Mouse (Mus musculus) heart, embryonic 11.5 days (tissue): Measurements from ENCODE around the gene 1810009A15Rik. TPM values are rescaled to one million over a fixed set of nuclear protein-coding genes. Genes with fewer than 3 reads are reported as not detected.

Experiments
- ATAC-seq: fragments of 200-750 bp; cut with Nextera tagmentation; replicated peaks from 2 replicates; pipeline ENCODE4 v1.8.0; 2017; ENCODE audit warnings: moderate library complexity; ENCODE audit not compliant: insufficient number of reproducible peaks, low FRiP score, low TSS enrichment
- H3K27ac ChIP-seq: fragments of 300-500 bp; sonication (generic); 2 replicates; pipeline ENCODE4 v1.5.1; 2014; ENCODE audit warnings: mild to moderate bottlenecking, low read depth, low read length
- H3K27me3 ChIP-seq: fragments of 300-500 bp; sonication (generic); 2 replicates; pipeline ENCODE4 v1.6.1; 2014; ENCODE audit warnings: mild to moderate bottlenecking, low read length, mixed read lengths; ENCODE audit not compliant: control insufficient read depth, insufficient read depth
- H3K36me3 ChIP-seq: fragments of 300-500 bp; sonication (generic); 2 replicates; pipeline ENCODE4 v1.6.1; 2014; ENCODE audit warnings: mild to moderate bottlenecking, low read length, moderate library complexity, mixed read lengths; ENCODE audit not compliant: control insufficient read depth, insufficient read depth
- H3K4me1 ChIP-seq: fragments of 300-500 bp; sonication (generic); 2 replicates; pipeline ENCODE4 v1.6.1; 2014; ENCODE audit warnings: low read length; ENCODE audit not compliant: control insufficient read depth, insufficient read depth
- H3K4me2 ChIP-seq: fragments of 300-500 bp; sonication (generic); 2 replicates; pipeline ENCODE4 v1.6.1; 2014; ENCODE audit warnings: mild to moderate bottlenecking, moderate library complexity
- H3K4me3 ChIP-seq: fragments of 300-500 bp; sonication (generic); 2 replicates; pipeline ENCODE4 v1.5.1; 2014; ENCODE audit warnings: low read depth, low read length
- H3K9ac ChIP-seq: fragments of 300-500 bp; sonication (generic); 2 replicates; pipeline ENCODE4 v1.6.1; 2014; ENCODE audit warnings: mild to moderate bottlenecking, low read depth, low read length, moderate library complexity
- H3K9me3 ChIP-seq: fragments of 300-500 bp; sonication (generic); replicated peaks from 2 replicates; pipeline ENCODE4 v1.6.1; 2016; ENCODE audit warnings: low read length; ENCODE audit not compliant: control insufficient read depth
- WGBS: fragments of 180-500 bp; shearing (Covaris S2); extraction: QIAGEN DNeasy Blood & Tissue Kit; methylation state at CpG from one replicate; pipeline ENCODE4 v1.1.7; 2014; ENCODE audit not compliant: insufficient replicate concordance; 5-methylcytosine and 5-hydroxymethylcytosine counted together
- polyA plus RNA-seq: library from polyadenylated mRNA; unstranded; fragments of >200 nt; fragmentation: Nextera tagmentation; extraction: Ambion mirVana; gene quantifications from 2 replicates; pipeline ENCODE4 v1.2.1, GENCODE M21; 2014

The 1810009A15Rik gene
- polyA plus RNA-seq, 1 experiment from 2014 or later = 77.5 TPM

GRCm38 (mm10) chr19:8898576-8898975 is 9.9 kb downstream of the 1810009A15Rik start:
- Histone ChIP-seq H3K4me2 (peak overlapping the region; percentile 82), H3K9me3 (no peaks in the 10 kb centered on the region), H3K36me3 (peaks cover 16% of the 10 kb centered on the region), H3K27me3 (no peaks in the 10 kb centered on the region), H3K4me1 (peaks cover 14% of the 10 kb centered on the region), H3K9ac (peak overlapping the region; percentile 97), H3K27ac (peak overlapping the region; percentile 91), H3K4me3 (peak overlapping the region; percentile 98)
- no peak for ATAC-seq
- 9% methylated on average over 13 of the region's 13 CpGs for WGBS

GRCm38 (mm10) chr19:8899079-8899478 is 10.4 kb downstream of the 1810009A15Rik start:
- Histone ChIP-seq H3K27me3 (no peaks in the 10 kb centered on the region), H3K4me3 (peak overlapping the region; percentile 98), H3K4me2 (peak overlapping the region; percentile 82), H3K9me3 (no peaks in the 10 kb centered on the region), H3K4me1 (peaks cover 14% of the 10 kb centered on the region), H3K9ac (peak overlapping the region; percentile 97), H3K27ac (no peak overlapping the region), H3K36me3 (peaks cover 16% of the 10 kb centered on the region)
- ATAC-seq = no peak
- 49% methylated on average over 3 of the region's 3 CpGs for WGBS

DNA sequence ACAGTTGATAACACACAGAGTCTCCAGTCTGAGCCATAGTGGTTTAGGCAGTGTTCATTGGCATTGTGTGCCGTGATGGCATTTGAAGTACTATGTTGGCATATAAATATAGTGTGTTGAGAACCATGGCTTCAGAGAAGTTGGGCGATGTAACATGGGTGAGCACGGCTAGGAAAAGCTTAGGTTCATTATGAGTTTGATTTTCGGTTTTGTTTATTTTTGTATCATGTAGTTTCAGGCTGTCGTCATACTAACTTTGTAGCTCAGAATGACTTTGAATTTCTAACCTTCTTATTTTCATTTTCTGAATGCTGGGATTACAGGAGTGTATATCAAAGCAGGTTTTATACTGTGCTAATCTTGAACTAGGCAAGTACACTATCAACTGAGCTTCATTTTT is 14.8 kb downstream of the 1810009A15Rik start:
- H3K27ac ChIP-seq = no peak overlapping the region
- peaks cover 35% of the 10 kb centered on the region for H3K36me3 ChIP-seq
- H3K27me3 ChIP-seq = no peaks in the 10 kb centered on the region
- no peak for ATAC-seq
- no peak overlapping the region for H3K4me3 ChIP-seq
- 93% methylated on average over 5 of the region's 5 CpGs for WGBS
- H3K4me1 ChIP-seq = peaks cover 6% of the 10 kb centered on the region
- no peak overlapping the region for H3K4me2 ChIP-seq
- H3K9me3 ChIP-seq = no peaks in the 10 kb centered on the region
- no peak overlapping the region for H3K9ac ChIP-seq

GRCm38 (mm10) chr19:8908531-8908930 is 19.9 kb downstream of the 1810009A15Rik start:
- Histone ChIP-seq H3K27me3 (no peaks in the 10 kb centered on the region), H3K4me1 (no peaks in the 10 kb centered on the region), H3K36me3 (peaks cover 71% of the 10 kb centered on the region), H3K4me2 (no peak overlapping the region), H3K27ac (no peak overlapping the region), H3K9me3 (no peaks in the 10 kb centered on the region), H3K9ac (no peak overlapping the region), H3K4me3 (no peak overlapping the region)
- WGBS = 90% methylated on average over 6 of the region's 6 CpGs
- no peak for ATAC-seq

DNA sequence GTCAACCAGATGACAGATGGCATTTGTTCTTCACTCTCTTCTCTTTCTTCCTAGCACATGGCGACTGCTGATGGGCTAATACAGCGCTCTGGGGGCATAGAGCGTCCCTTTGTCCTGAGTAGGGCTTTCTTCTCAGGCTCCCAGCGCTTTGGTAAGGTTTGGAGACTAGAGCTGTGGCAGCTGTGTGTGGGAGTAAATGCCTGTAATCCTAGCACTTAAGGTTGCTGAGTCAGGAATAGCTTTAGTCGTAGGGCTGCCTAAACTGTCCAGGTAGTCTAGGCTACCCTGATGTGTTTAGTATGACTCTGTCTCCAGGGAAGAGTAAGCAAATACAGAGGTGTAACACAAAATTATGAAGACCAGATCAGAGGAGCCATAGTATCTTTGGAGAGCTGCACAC is 23.2 kb downstream of the 1810009A15Rik start:
- H3K4me1 ChIP-seq = no peaks in the 10 kb centered on the region
- H3K9me3 ChIP-seq = no peaks in the 10 kb centered on the region
- ATAC-seq = no peak
- no peak overlapping the region for H3K9ac ChIP-seq
- no peak overlapping the region for H3K27ac ChIP-seq
- no peaks in the 10 kb centered on the region for H3K27me3 ChIP-seq
- no peak overlapping the region for H3K4me3 ChIP-seq
- H3K36me3 ChIP-seq = peaks cover 81% of the 10 kb centered on the region
- no peak overlapping the region for H3K4me2 ChIP-seq
- 90% methylated on average over 5 of the region's 5 CpGs for WGBS

GRCm38 (mm10) chr19:8914212-8914611 is 25.6 kb downstream of the 1810009A15Rik start:
- Histone ChIP-seq H3K27me3 (no peaks in the 10 kb centered on the region), H3K4me1 (no peaks in the 10 kb centered on the region), H3K9me3 (no peaks in the 10 kb centered on the region), H3K4me2 (no peak overlapping the region), H3K4me3 (no peak overlapping the region), H3K9ac (no peak overlapping the region), H3K36me3 (peaks cover 62% of the 10 kb centered on the region), H3K27ac (no peak overlapping the region)
- WGBS = 93% methylated on average over 3 of the region's 3 CpGs
- no peak for ATAC-seq

- peaks cover 33% of the 10 kb centered on the region for H3K36me3 ChIP-seq
Measured at GRCm38 (mm10) chr19:8919000-8919399, 30.3 kb downstream of the 1810009A15Rik start.

DNA sequence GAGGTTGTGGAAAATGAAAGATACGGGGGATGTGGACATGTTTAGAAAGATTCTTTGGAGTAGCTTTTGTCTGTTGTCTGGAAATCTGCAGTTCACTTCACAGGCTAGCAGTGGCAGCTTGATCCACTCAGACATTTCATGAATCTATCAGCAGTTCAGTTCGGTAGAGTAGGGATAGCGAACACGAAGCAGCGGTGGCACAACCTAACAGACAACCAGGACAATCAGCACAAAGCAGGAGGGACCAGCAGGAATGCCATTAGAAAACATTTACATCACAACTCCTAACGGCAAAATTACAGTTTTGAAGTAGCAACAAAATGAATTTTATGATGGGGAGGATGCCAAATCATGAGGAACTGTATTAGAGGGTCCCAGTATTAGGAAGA is 31.0 kb downstream of the 1810009A15Rik start:
- peak overlapping the region; percentile 79 for H3K4me3 ChIP-seq
- H3K27me3 ChIP-seq = no peaks in the 10 kb centered on the region
- peak overlapping the region; percentile 82; the same call in 1 of the 2 replicates for H3K9ac ChIP-seq

More at GRCm38 (mm10) chr19:8919000-8919399, 30.3 kb downstream of the 1810009A15Rik start:
- H3K4me1 ChIP-seq = peaks cover 8% of the 10 kb centered on the region
- ATAC-seq = no peak
- no peak overlapping the region for H3K4me3 ChIP-seq
- no peak overlapping the region for H3K27ac ChIP-seq
- no peaks in the 10 kb centered on the region for H3K9me3 ChIP-seq
- H3K4me2 ChIP-seq = no peak overlapping the region
- WGBS = 89% methylated on average over 3 of the region's 3 CpGs
- H3K9ac ChIP-seq = no peak overlapping the region
- no peaks in the 10 kb centered on the region for H3K27me3 ChIP-seq

DNA sequence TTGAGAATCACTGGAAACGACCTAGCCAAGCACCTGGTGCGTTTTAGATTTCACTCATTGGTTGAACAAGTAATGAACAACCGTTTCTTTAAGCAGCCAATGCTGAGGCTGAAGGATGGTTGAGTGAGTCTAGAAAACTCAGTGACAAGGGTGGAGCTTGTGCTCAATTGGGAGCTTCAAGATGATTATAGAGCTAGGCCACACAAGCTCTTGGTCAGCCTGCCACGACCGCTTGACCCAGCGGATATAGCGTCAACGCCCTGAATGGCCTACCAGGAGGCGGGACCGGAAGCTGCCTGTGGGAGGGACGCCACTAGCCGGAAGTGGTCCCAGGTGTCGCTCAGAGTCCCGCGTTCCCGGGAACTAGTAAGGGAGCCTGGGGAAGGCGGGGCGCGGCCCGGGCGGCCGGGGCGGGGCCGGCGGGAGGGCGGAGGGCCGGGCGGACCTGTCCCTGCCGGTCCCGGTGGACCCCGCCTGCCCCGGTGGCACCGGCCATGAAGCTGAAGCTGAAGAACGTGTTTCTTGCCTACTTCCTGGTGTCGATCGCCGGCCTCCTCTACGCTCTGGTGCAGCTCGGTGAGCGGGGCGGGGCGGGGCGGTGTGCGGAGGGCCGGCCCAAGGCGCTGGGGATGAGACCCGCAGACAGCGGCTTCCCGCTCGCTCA is 31.6 kb downstream of the 1810009A15Rik start, which contains the start of gene B3gat3:
Gene B3gat3, plus strand, starts transcription at position 302 of the 664 bp plus-strand sequence.
- H3K4me3 ChIP-seq = peak within 1 kb of the TSS; percentile 79
- H3K9me3 ChIP-seq = no peaks in the 10 kb centered on the region
- WGBS = 3% methylated on average over 41 of the region's 50 CpGs
- peaks cover 22% of the 10 kb centered on the region for H3K36me3 ChIP-seq
- peak; percentile 97 for ATAC-seq
- no peaks in the 10 kb centered on the region for H3K27me3 ChIP-seq
- peak within 1 kb of the TSS; percentile 87 for H3K4me2 ChIP-seq
- H3K4me1 ChIP-seq = peaks cover 8% of the 10 kb centered on the region
- H3K9ac ChIP-seq = peak within 1 kb of the TSS; percentile 82
- H3K27ac ChIP-seq = peak within 1 kb of the TSS; percentile 78

More for the DNA sequence above, 31.0 kb downstream of the 1810009A15Rik start:
- Histone ChIP-seq H3K4me2 (peak overlapping the region; percentile 87), H3K4me1 (peaks cover 8% of the 10 kb centered on the region), H3K9me3 (no peaks in the 10 kb centered on the region), H3K27ac (peak overlapping the region; percentile 78), H3K36me3 (peaks cover 26% of the 10 kb centered on the region)
- WGBS = 61% methylated on average over 6 of the region's 6 CpGs
- no peak for ATAC-seq
